Mouse (Mus musculus) heart, postnatal 0 days (tissue): ENCODE results near the gene Krt23.

Experiments
- CTCF ChIP-seq: IDR thresholded peaks from 2 replicates; pipeline ENCODE4 v1.5.1; 2016; ENCODE audit warnings: antibody characterized with exemption, control low read depth, low read depth
- EP300 ChIP-seq: IDR thresholded peaks from 2 replicates; pipeline ENCODE4 v1.6.1; 2016; ENCODE audit warnings: antibody characterized with exemption, low read depth

DNA sequence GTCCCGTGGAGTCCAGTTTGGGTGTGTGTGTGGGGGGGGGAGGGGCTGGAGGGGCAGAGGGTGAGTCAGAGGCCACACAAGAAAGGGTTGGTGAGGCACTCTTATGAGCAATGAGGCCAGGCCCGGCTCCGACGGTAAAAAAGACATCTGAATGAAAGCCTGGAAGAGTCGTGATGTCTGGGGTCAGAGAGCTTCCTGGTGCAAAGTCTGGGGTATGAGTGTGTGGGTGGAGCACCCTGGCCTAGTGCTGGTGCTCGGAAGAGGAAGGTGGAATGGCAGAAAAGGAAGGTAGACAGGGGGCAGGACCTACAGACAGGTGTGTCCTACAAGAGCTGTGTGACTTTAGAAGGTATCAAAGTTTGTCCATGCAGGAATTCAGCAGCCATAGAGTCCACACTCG, 34.0 kb downstream of the Krt23 start:
- TF ChIP-seq CTCF: no peak
- no peak for TF ChIP-seq EP300
